Mouse (Mus musculus) ES-E14 (cell line): ENCODE measurements around the gene Hist1h2bg. TPM values are rescaled to one million over a fixed set of nuclear protein-coding genes. Genes with fewer than 3 reads are reported as not detected.
"Not testable (repeated sequence)": the region's sequence is repeated elsewhere in the genome, so short reads cannot be mapped to it uniquely, and the experiment has no call there.

Source experiments
- DNase-seq: peaks from one replicate; pipeline ENCODE4 v3.0.0-alpha.2; 2013; ENCODE audit warnings: low read depth, low spot score
- H3K27ac ChIP-seq: 2 replicates; pipeline ENCODE4 v1.5.1; 2012; ENCODE audit warnings: low read depth, mild to moderate bottlenecking, low read length, moderate library complexity, mixed read lengths; ENCODE audit not compliant: poor library complexity, insufficient read depth, severe bottlenecking
- H3K36me3 ChIP-seq: 2 replicates; pipeline ENCODE4 v1.6.1; 2012; ENCODE audit warnings: mild to moderate bottlenecking, low read length, moderate library complexity, mixed read lengths; ENCODE audit not compliant: control insufficient read depth, poor library complexity, insufficient read depth, severe bottlenecking
- H3K4me1 ChIP-seq, 2 experiments: fragments of 150-350 bp in 1 of 2; sonication (generic) in 1 of 2; 2 replicates each; pipeline ENCODE4 v1.6.1; 2012; ENCODE audit warnings: low read length in 2 of 2, mild to moderate bottlenecking in 1 of 2, mixed read lengths in 1 of 2; ENCODE audit not compliant: control insufficient read depth in 2 of 2, insufficient read depth in 2 of 2, poor library complexity in 1 of 2
- H3K4me3 ChIP-seq, 2 experiments: fragments of 150-350 bp in 1 of 2; sonication (generic) in 1 of 2; 2 replicates each; pipeline ENCODE4 v1.5.1; 2012; ENCODE audit warnings: low read length in 2 of 2, low read depth in 1 of 2, mild to moderate bottlenecking in 1 of 2, mixed read lengths in 1 of 2; ENCODE audit not compliant: insufficient read depth in 1 of 2, poor library complexity in 1 of 2, severe bottlenecking in 1 of 2
- H3K9ac ChIP-seq: 2 replicates; pipeline ENCODE4 v1.6.1; 2012; ENCODE audit warnings: low read depth, mild to moderate bottlenecking, low read length, mixed read lengths; ENCODE audit not compliant: poor library complexity, insufficient read depth, severe bottlenecking
- H3K9me3 ChIP-seq: fragments of 150-350 bp; sonication (generic); 2 replicates; pipeline ENCODE4 v1.6.1; 2012; ENCODE audit warnings: low read depth, mild to moderate bottlenecking, low read length; ENCODE audit not compliant: control insufficient read depth, insufficient read depth
- CHD2 ChIP-seq: IDR thresholded peaks from 2 replicates; pipeline ENCODE4 v1.6.1; 2014; ENCODE audit warnings: mild to moderate bottlenecking, low read depth, low read length, inconsistent platforms
- HCFC1 ChIP-seq: IDR thresholded peaks from 2 replicates; pipeline ENCODE4 v1.6.1; 2012; ENCODE audit warnings: low read length, inconsistent platforms, borderline replicate concordance; ENCODE audit not compliant: insufficient read depth
- MAFK ChIP-seq: IDR thresholded peaks from 2 replicates; pipeline ENCODE4 v1.6.1; 2014; ENCODE audit warnings: mild to moderate bottlenecking, low read depth, low read length, inconsistent platforms; ENCODE audit not compliant: insufficient read depth
- ZC3H11A ChIP-seq: IDR thresholded peaks from 2 replicates; pipeline ENCODE4 v1.6.1; 2012; ENCODE audit warnings: low read depth, mild to moderate bottlenecking, inconsistent platforms, low read length, borderline replicate concordance
- ZNF384 ChIP-seq: IDR thresholded peaks from 2 replicates; pipeline ENCODE4 v1.6.1; 2012; ENCODE audit warnings: low read depth, low read length, inconsistent platforms
- in situ Hi-C, 2 experiments: fragments of 600-800 bp; cut with MboI; formaldehyde crosslinking; loops; one replicate each; pipeline ENCODE4 v1.15.1; 2025; ENCODE audit warnings: low sequenced_read_pairs in 2 of 2, inconsistent platforms in 1 of 2; ENCODE audit not compliant: unreplicated experiment in 2 of 2
- total RNA-seq: library from RNA; depleted of rRNA; stranded (reverse); fragments of 300-350 nt; gene quantifications from 2 replicates; pipeline ENCODE4 v1.2.3, GENCODE M21; 2012

The Hist1h2bg gene
- total RNA-seq, 1 experiment = 2,074 TPM

DNA sequence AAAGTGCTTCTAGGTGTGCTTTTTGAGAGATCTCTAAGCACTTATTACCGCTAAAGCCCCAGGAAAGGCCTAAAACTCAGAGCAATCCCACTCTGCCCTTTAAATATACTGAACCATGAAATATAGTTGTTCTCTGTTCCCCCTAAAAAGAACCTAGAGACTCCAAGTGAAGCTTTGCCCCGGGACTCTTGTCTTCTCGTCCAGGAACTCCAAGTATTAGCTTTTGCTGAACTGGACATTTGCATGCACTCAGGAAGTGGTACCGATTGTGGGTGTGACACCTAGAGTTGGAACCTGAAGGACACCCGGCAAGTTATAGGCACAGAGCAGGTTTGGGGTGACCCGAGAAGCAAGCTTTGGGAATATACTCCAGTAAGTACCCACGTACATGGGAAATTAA lies 20.0 kb downstream of the Hist1h2bg start:
- TF ChIP-seq CHD2 = no peak
- no peak for DNase-seq
- Histone ChIP-seq H3K36me3 (no peaks in the 10 kb centered on the region), H3K27ac (no peak overlapping the region), H3K4me1 (peaks cover 6 to 14% of the 10 kb centered on the region in 2 experiments), H3K9ac (no peak overlapping the region), H3K9me3 (no peaks in the 10 kb centered on the region), H3K4me3 (no peak overlapping the region)
- in situ Hi-C loops = no loop called here

- H3K9me3 ChIP-seq, H3K27ac ChIP-seq, H3K9ac ChIP-seq, in situ Hi-C loops, DNase-seq, H3K4me3 ChIP-seq, H3K36me3 ChIP-seq: not testable (repeated sequence)
- H3K4me1 ChIP-seq = peaks cover 7 to 14% of the 10 kb centered on the region in 2 experiments
These were observed 20.7 kb downstream of the Hist1h2bg start for GRCm38 (mm10) chr13:23591886-23592285.

GRCm38 (mm10) chr13:23592614-23593013 lies 21.4 kb downstream of the Hist1h2bg start:
- TF ChIP-seq HCFC1 (no peak), MAFK (no peak), ZNF384 (no peak), CHD2 (no peak), ZC3H11A (no peak)
- H3K27ac ChIP-seq = no peak overlapping the region

GRCm38 (mm10) chr13:23593051-23593770 lies 22.0 kb downstream of the Hist1h2bg start:
- no peak overlapping the region for H3K9ac ChIP-seq
- H3K9me3 ChIP-seq = no peaks in the 10 kb centered on the region
- no peak overlapping the region for H3K27ac ChIP-seq
- no peaks in the 10 kb centered on the region for H3K36me3 ChIP-seq
- in situ Hi-C loops = no loop called here
- TF ChIP-seq ZC3H11A = no peak
- H3K4me3 ChIP-seq = no peak overlapping the region
- no peak for DNase-seq
- H3K4me1 ChIP-seq = peaks cover 7 to 13% of the 10 kb centered on the region in 2 experiments

More at GRCm38 (mm10) chr13:23592614-23593013, 21.4 kb downstream of the Hist1h2bg start:
- in situ Hi-C loops = no loop called here
- Histone ChIP-seq H3K4me3 (no peak overlapping the region), H3K4me1 (peaks cover 7 to 13% of the 10 kb centered on the region in 2 experiments), H3K9ac (no peak overlapping the region), H3K36me3 (no peaks in the 10 kb centered on the region), H3K9me3 (no peaks in the 10 kb centered on the region)
- DNase-seq = no peak

DNA sequence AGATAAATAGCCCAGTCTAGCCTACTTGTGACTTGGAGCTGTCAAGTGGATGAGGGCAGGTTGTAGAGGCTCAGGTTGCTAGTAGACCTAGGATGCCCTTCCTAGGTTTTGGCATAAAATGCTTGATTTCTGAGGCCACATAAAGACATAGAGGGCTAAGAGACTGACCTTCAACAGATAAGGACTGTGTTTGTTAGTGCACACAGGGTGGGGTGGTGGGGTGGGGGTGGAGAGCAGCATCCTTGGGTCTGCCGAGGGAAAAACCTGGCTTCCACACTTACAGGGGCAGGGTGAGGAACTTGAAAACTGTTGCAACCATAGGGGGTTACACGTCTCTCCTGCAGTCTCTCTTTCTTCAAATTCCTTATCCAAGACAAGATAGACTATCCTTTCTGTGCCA lies 24.0 kb downstream of the Hist1h2bg start:
- Histone ChIP-seq H3K4me3 (no peak overlapping the region), H3K27ac (peak overlapping the region; percentile 13; the same call in 1 of the 2 replicates), H3K4me1 (peaks cover 7 to 10% of the 10 kb centered on the region in 2 experiments), H3K9me3 (no peaks in the 10 kb centered on the region), H3K36me3 (no peaks in the 10 kb centered on the region), H3K9ac (no peak overlapping the region)
- in situ Hi-C loops = no loop called here
- no peak for DNase-seq
- TF ChIP-seq ZNF384 (no peak), HCFC1 (no peak), ZC3H11A (no peak), MAFK (no peak), CHD2 (no peak)
